Mouse (Mus musculus): ENCODE results near the gene Map3k12. TPM values are rescaled to one million over a fixed set of nuclear protein-coding genes. Genes with fewer than 3 reads are reported as not detected.
A peak's percentile ranks its signal among the peaks of the same experiment; 100 is the strongest.

The Map3k12 gene
- polyA plus RNA-seq, 2 experiments = 1.1 to 1.3 TPM

DNA sequence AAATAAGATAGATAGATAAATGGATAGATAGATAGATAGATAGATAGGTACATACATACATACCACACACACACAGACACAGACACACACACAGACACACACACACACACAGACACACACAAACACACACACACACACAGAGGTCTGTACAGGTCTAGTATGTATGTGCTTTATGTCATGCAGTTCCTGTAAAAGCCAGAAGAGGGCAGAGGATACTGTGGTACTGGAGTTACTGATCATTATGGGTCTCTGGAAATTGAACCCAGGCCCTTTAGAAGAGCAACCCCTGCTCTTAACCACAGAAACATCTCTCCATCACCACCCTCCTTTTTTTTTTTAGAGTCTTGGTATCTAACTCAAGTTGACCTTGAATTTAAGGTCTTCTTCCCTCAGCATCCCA is 53.2 kb downstream of the Map3k12 start:
- H3K36me3 ChIP-seq (replicated peaks; ENCODE audit: control insufficient read depth, insufficient read depth, low read depth) = no peaks in the 10 kb centered on the region; the same call in 1 of the 2 replicates
- no peaks in the 10 kb centered on the region for H3K9me3 ChIP-seq (ENCODE audit: control insufficient read depth, low read length)
- no peak overlapping the region for H3K4me3 ChIP-seq (ENCODE audit: insufficient read depth in 1 of 2, low read depth in 2 of 2, low read length in 2 of 2)
- TF ChIP-seq CTCF (IDR thresholded peaks at IDR 0.05; ENCODE audit: low read depth) (peak; percentile 74), EP300 (IDR thresholded peaks at IDR 0.05; ENCODE audit: low read depth) (no peak)
- no peak overlapping the region for H3K9ac ChIP-seq (replicated peaks)
- H3K27me3 ChIP-seq (ENCODE audit: control insufficient read depth, insufficient read depth, low read length) = no peaks in the 10 kb centered on the region
- peaks cover 25 to 30% of the 10 kb centered on the region in 2 experiments for H3K4me1 ChIP-seq (replicated peaks; ENCODE audit: control insufficient read depth in 2 of 2, insufficient read depth in 2 of 2, low read length in 1 of 2)
- H3K4me2 ChIP-seq (ENCODE audit: low read depth) = no peak overlapping the region
- ATAC-seq (ENCODE audit: insufficient read depth) (no peak), DNase-seq (ENCODE audit: low read depth in 3 of 3, low spot score in 3 of 3) (peak in 1 of 3 experiments; percentile 44)
- no peak overlapping the region for H3K27ac ChIP-seq

DNA sequence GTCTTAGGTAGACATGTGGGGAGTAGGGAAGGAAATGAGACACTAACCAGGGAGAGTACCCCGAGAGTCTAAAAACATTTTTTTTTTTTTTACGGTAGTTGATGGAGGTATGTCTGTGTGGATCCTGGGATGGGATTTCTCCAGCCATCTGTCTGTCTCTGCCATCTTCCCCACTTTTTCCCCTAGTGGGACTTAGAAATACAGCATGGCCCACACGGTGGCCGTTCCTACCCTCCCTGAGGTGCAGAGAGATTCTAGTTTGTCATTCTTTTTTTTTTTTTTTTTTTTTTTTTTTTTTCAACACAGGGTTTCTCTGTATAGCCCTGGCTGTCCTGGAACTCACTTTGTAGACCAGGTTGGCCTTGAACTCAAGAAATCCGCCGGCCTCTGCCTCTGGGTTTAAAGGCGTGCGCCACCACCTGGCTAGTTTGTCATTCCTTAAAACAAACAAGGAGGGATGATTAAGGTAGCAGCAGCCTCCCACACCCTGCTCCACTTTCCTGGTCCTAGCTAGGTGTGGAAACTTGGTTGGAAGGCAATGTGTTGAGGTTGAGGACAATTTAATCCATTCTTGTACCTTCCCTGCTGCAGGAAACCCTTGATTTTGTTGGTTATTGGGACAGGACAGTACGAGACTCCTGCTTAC is 55.3 kb downstream of the Map3k12 start:
- Histone ChIP-seq H3K27ac (peak overlapping the region; percentile 87), H3K9me3 (ENCODE audit: control insufficient read depth, low read length) (no peaks in the 10 kb centered on the region), H3K4me1 (replicated peaks; ENCODE audit: control insufficient read depth in 2 of 2, insufficient read depth in 2 of 2, low read length in 1 of 2) (peaks cover 40 to 45% of the 10 kb centered on the region in 2 experiments), H3K4me2 (ENCODE audit: low read depth) (peak overlapping the region; percentile 88), H3K9ac (replicated peaks) (peak overlapping the region; percentile 43), H3K36me3 (replicated peaks; ENCODE audit: control insufficient read depth, insufficient read depth, low read depth) (no peaks in the 10 kb centered on the region; the same call in 1 of the 2 replicates), H3K4me3 (ENCODE audit: insufficient read depth in 1 of 2, low read depth in 2 of 2, low read length in 2 of 2) (peak overlapping the region; percentile 55 to 75), H3K27me3 (ENCODE audit: control insufficient read depth, insufficient read depth, low read length) (no peaks in the 10 kb centered on the region)
- ATAC-seq (ENCODE audit: insufficient read depth) (no peak), DNase-seq (ENCODE audit: low read depth in 3 of 3, low spot score in 3 of 3) (no peak)
- no peak for TF ChIP-seq EP300 (IDR thresholded peaks at IDR 0.05; ENCODE audit: low read depth)
- TF ChIP-seq CTCF (IDR thresholded peaks at IDR 0.05; ENCODE audit: low read depth) = no peak
- 76% methylated on average over 9 of the region's 9 CpGs for WGBS (ENCODE audit: insufficient replicate concordance)

DNA sequence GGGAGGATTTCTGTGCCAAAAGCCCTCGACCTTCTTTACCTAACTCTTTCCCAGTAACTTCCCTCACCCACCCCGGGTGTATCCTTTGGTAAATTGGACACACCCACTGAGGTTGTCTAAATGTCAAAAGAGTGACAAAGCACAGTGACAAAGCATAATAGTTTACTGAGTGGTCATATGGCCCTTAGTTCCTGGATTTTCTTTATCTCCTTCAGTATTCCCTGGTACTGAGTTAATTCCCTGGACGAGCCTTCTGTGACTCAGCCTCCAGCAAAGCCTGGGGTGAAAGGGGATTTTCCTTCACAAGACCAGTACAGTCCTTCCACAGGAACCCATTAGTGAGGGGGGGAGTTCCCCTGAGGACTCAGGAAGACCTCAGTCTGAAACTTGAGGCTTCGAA is 55.9 kb downstream of the Map3k12 start:
- Histone ChIP-seq H3K9ac (replicated peaks) (peak overlapping the region; percentile 43), H3K27ac (peak overlapping the region; percentile 87), H3K4me3 (ENCODE audit: insufficient read depth in 1 of 2, low read depth in 2 of 2, low read length in 2 of 2) (peak overlapping the region; percentile 55 to 75), H3K36me3 (replicated peaks; ENCODE audit: control insufficient read depth, insufficient read depth, low read depth) (no peaks in the 10 kb centered on the region; the same call in 1 of the 2 replicates), H3K27me3 (ENCODE audit: control insufficient read depth, insufficient read depth, low read length) (no peaks in the 10 kb centered on the region), H3K4me1 (replicated peaks; ENCODE audit: control insufficient read depth in 2 of 2, insufficient read depth in 2 of 2, low read length in 1 of 2) (peaks cover 40 to 45% of the 10 kb centered on the region in 2 experiments), H3K4me2 (ENCODE audit: low read depth) (peak overlapping the region; percentile 88), H3K9me3 (ENCODE audit: control insufficient read depth, low read length) (no peaks in the 10 kb centered on the region)
- 14% methylated on average over 4 of the region's 4 CpGs for WGBS (ENCODE audit: insufficient replicate concordance)
- ATAC-seq (ENCODE audit: insufficient read depth) (peak; percentile 38), DNase-seq (ENCODE audit: low read depth in 3 of 3, low spot score in 3 of 3) (peak; percentile 40 to 75 (median 52))
- no peak for TF ChIP-seq EP300 (IDR thresholded peaks at IDR 0.05; ENCODE audit: low read depth)

DNA sequence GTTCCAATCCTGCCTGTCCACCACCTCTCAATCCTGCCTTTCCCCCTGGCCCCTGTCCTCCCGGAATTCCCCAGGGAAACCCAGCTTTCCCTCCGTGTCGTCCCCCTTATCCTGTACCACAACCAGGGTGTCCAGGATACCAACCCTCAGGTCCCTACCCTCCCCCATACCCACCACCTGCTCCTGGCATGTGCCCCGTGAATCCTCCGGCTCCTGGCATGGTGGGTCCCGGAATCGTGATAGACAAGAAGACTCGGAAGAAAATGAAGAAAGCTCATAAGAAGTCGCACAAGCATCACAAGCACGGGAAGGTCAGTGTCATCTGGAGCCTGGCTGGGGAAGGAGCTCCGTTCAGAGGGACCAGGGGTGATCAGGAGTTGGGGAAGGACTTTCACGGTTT is 56.5 kb downstream of the Map3k12 start:
- Histone ChIP-seq H3K27me3 (ENCODE audit: control insufficient read depth, insufficient read depth, low read length) (no peaks in the 10 kb centered on the region), H3K4me2 (ENCODE audit: low read depth) (peak overlapping the region; percentile 88), H3K9me3 (ENCODE audit: control insufficient read depth, low read length) (no peaks in the 10 kb centered on the region), H3K4me3 (ENCODE audit: insufficient read depth in 1 of 2, low read depth in 2 of 2, low read length in 2 of 2) (peak overlapping the region; percentile 55 to 75), H3K36me3 (replicated peaks; ENCODE audit: control insufficient read depth, insufficient read depth, low read depth) (no peaks in the 10 kb centered on the region; the same call in 1 of the 2 replicates), H3K27ac (peak overlapping the region; percentile 87), H3K4me1 (replicated peaks; ENCODE audit: control insufficient read depth in 2 of 2, insufficient read depth in 2 of 2, low read length in 1 of 2) (peaks cover 40 to 45% of the 10 kb centered on the region in 2 experiments), H3K9ac (replicated peaks) (peak overlapping the region; percentile 43)
- ATAC-seq (ENCODE audit: insufficient read depth) (no peak), DNase-seq (ENCODE audit: low read depth in 3 of 3, low spot score in 3 of 3) (no peak)
- TF ChIP-seq EP300 (IDR thresholded peaks at IDR 0.05; ENCODE audit: low read depth) (no peak), CTCF (IDR thresholded peaks at IDR 0.05; ENCODE audit: low read depth) (no peak)
- 54% methylated on average over 12 of the region's 12 CpGs for WGBS (ENCODE audit: insufficient replicate concordance)

DNA sequence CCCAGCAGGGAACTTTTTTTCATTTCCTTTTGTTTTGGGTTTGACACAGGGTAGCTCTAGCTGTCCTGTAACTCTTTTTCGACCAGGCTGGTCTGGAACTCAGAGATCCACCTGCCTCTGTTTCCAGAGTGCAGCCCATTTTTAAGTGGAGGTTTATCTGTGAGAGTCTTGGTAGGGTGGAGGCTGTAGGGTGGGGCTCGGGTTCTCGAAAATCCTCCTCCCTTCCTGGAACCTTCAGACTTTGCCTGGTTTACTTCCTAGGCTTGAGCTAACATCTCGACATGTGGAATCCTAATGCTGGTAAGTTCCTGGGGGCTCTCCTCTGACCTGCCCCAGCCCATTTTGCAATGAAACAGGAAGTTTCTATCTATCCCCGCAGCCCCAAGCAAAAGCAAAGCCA is 57.0 kb downstream of the Map3k12 start:
- ATAC-seq (ENCODE audit: insufficient read depth) (peak; percentile 69), DNase-seq (ENCODE audit: low read depth in 3 of 3, low spot score in 3 of 3) (peak; percentile 58 to 85 (median 64))
- H3K4me1 ChIP-seq (replicated peaks; ENCODE audit: control insufficient read depth in 2 of 2, insufficient read depth in 2 of 2, low read length in 1 of 2) = peaks cover 40 to 45% of the 10 kb centered on the region in 2 experiments
- H3K4me3 ChIP-seq (ENCODE audit: insufficient read depth in 1 of 2, low read depth in 2 of 2, low read length in 2 of 2) = peak overlapping the region; percentile 55 to 75
- H3K27me3 ChIP-seq (ENCODE audit: control insufficient read depth, insufficient read depth, low read length) = no peaks in the 10 kb centered on the region
- H3K9me3 ChIP-seq (ENCODE audit: control insufficient read depth, low read length) = no peaks in the 10 kb centered on the region
- peak overlapping the region; percentile 88 for H3K4me2 ChIP-seq (ENCODE audit: low read depth)
- H3K36me3 ChIP-seq (replicated peaks; ENCODE audit: control insufficient read depth, insufficient read depth, low read depth) = no peaks in the 10 kb centered on the region; the same call in 1 of the 2 replicates
- 10% methylated on average over 5 of the region's 5 CpGs for WGBS (ENCODE audit: insufficient replicate concordance)
- TF ChIP-seq EP300 (IDR thresholded peaks at IDR 0.05; ENCODE audit: low read depth) = peak; percentile 41; the same call in 1 of the 2 replicates
- TF ChIP-seq CTCF (IDR thresholded peaks at IDR 0.05; ENCODE audit: low read depth) = no peak
- H3K27ac ChIP-seq = peak overlapping the region; percentile 87
- peak overlapping the region; percentile 43 for H3K9ac ChIP-seq (replicated peaks)

Data from liver, embryonic 14.5 days (tissue).